Mouse (Mus musculus): ENCODE data around the gene Setmar. TPM values are rescaled to one million over a fixed set of nuclear protein-coding genes. Genes with fewer than 3 reads are reported as not detected.
"Not testable (repeated sequence)": the region's sequence is repeated elsewhere in the genome, so short reads cannot be mapped to it uniquely, and the experiment has no call there.

Setmar gene
- polyA plus RNA-seq (2014; fragmentation: Nextera tagmentation; extraction: Ambion mirVana), result 8.3 and 8.5 TPM in 2 replicates

- Histone ChIP-seq H3K27ac (ENCODE audit: low read length) (peak within 1 kb of the TSS; percentile 91), H3K9ac (replicated peaks; ENCODE audit: low read depth, low read length) (peak within 1 kb of the TSS; percentile 45), H3K4me3 (ENCODE audit: low read depth, low read length) (peak within 1 kb of the TSS; percentile 54), H3K4me1 (ENCODE audit: control insufficient read depth, insufficient read depth, low read length) (no peaks in the 10 kb centered on the region), H3K4me2 (replicated peaks; ENCODE audit: low read depth, low read length) (peak within 1 kb of the TSS; percentile 45), H3K27me3 (ENCODE audit: control insufficient read depth, insufficient read depth, low read length) (no peaks in the 10 kb centered on the region), H3K9me3 (ENCODE audit: control insufficient read depth, low read depth, low read length) (no peaks in the 10 kb centered on the region), H3K36me3 (ENCODE audit: control insufficient read depth, insufficient read depth, low read length) (no peaks in the 10 kb centered on the region)
- under 1% methylated on average over 23 of the region's 24 CpGs for WGBS
- ATAC-seq (ENCODE audit: insufficient number of reproducible peaks, insufficient read depth, low FRiP score, low read depth), result peak; percentile 96
Measured at GRCm38 (mm10) chr6:108064918-108065526, at the start of gene Setmar. Setmar (plus strand) TSS chr6:108065045.

GRCm38 (mm10) chr6:108021646-108022045, 43.2 kb upstream of the Setmar start:
- no peak overlapping the region for H3K27ac ChIP-seq (ENCODE audit: low read length)
- 82% methylated on average over 5 of the region's 5 CpGs for WGBS
- ATAC-seq (ENCODE audit: insufficient number of reproducible peaks, insufficient read depth, low FRiP score, low read depth), result no peak

GRCm38 (mm10) chr6:108055041-108055440, 9.8 kb upstream of the Setmar start:
- H3K4me2 ChIP-seq (replicated peaks; ENCODE audit: low read depth, low read length); H3K36me3 ChIP-seq (ENCODE audit: control insufficient read depth, insufficient read depth, low read length); H3K9ac ChIP-seq (replicated peaks; ENCODE audit: low read depth, low read length); H3K27me3 ChIP-seq (ENCODE audit: control insufficient read depth, insufficient read depth, low read length); H3K27ac ChIP-seq (ENCODE audit: low read length); H3K4me3 ChIP-seq (ENCODE audit: low read depth, low read length); H3K4me1 ChIP-seq (ENCODE audit: control insufficient read depth, insufficient read depth, low read length); ATAC-seq (ENCODE audit: insufficient number of reproducible peaks, insufficient read depth, low FRiP score, low read depth); H3K9me3 ChIP-seq (ENCODE audit: control insufficient read depth, low read depth, low read length): not testable (repeated sequence)
- 0% methylated on average over 2 of the region's 2 CpGs for WGBS

More at GRCm38 (mm10) chr6:108021646-108022045, 43.2 kb upstream of the Setmar start:
- Histone ChIP-seq H3K4me3 (ENCODE audit: low read depth, low read length) (no peak overlapping the region), H3K36me3 (ENCODE audit: control insufficient read depth, insufficient read depth, low read length) (no peaks in the 10 kb centered on the region), H3K4me1 (ENCODE audit: control insufficient read depth, insufficient read depth, low read length) (no peaks in the 10 kb centered on the region), H3K27me3 (ENCODE audit: control insufficient read depth, insufficient read depth, low read length) (no peaks in the 10 kb centered on the region), H3K9ac (replicated peaks; ENCODE audit: low read depth, low read length) (no peak overlapping the region), H3K9me3 (ENCODE audit: control insufficient read depth, low read depth, low read length) (no peaks in the 10 kb centered on the region), H3K4me2 (replicated peaks; ENCODE audit: low read depth, low read length) (no peak overlapping the region)

DNA sequence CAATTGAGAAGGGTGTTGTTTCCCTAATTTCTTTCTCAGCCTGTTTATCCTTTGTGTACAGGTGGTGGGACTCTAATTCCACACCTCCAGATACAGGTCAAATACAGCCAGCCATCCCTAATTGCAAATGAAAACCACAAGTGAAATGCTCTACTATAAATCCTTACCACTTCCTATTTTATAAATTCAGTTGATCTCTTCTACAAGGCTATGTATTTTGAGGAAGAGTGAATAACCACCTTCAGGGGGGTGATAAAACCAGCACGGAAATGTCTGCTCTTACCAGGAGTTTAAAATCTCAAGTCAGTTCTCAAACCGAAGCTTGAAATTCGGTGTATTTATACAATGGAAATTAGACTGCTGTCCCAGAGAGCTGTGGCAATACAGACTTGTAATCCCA, 8.9 kb upstream of the Setmar start:
- 77% methylated on average over 3 of the region's 3 CpGs for WGBS
- no peaks in the 10 kb centered on the region for H3K9me3 ChIP-seq (ENCODE audit: control insufficient read depth, low read depth, low read length)
- H3K9ac ChIP-seq (replicated peaks; ENCODE audit: low read depth, low read length), result no peak overlapping the region
- no peak overlapping the region for H3K4me3 ChIP-seq (ENCODE audit: low read depth, low read length)
- H3K27me3 ChIP-seq (ENCODE audit: control insufficient read depth, insufficient read depth, low read length), result no peaks in the 10 kb centered on the region
- no peak overlapping the region for H3K27ac ChIP-seq (ENCODE audit: low read length)
- no peak overlapping the region for H3K4me2 ChIP-seq (replicated peaks; ENCODE audit: low read depth, low read length)
- H3K36me3 ChIP-seq (ENCODE audit: control insufficient read depth, insufficient read depth, low read length), result no peaks in the 10 kb centered on the region
- no peak for ATAC-seq (ENCODE audit: insufficient number of reproducible peaks, insufficient read depth, low FRiP score, low read depth)
- no peaks in the 10 kb centered on the region for H3K4me1 ChIP-seq (ENCODE audit: control insufficient read depth, insufficient read depth, low read length)

DNA sequence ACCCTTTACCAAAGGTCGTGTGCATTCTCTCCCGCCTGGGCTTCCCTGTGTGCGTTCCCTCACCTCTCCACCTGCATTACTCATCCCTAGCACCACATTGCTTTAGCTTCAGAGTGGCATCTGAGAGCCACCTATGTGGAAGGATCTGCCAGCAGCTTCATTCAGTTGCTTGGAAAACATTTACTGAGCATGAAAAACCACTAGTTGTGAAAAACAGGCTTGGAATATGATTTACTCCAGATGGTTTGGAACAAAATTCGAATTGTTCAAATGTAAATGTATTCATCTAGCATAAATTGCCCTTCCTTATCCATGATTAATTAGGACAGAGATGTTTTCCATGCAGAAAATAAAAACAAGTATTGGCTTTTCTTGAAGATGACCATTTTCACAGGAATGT, 7.5 kb upstream of the Setmar start:
- WGBS, result 52% methylated on average over 4 of the region's 4 CpGs
- Histone ChIP-seq H3K4me1 (ENCODE audit: control insufficient read depth, insufficient read depth, low read length) (no peaks in the 10 kb centered on the region), H3K9me3 (ENCODE audit: control insufficient read depth, low read depth, low read length) (no peaks in the 10 kb centered on the region), H3K27me3 (ENCODE audit: control insufficient read depth, insufficient read depth, low read length) (no peaks in the 10 kb centered on the region), H3K4me2 (replicated peaks; ENCODE audit: low read depth, low read length) (no peak overlapping the region), H3K27ac (ENCODE audit: low read length) (no peak overlapping the region), H3K4me3 (ENCODE audit: low read depth, low read length) (no peak overlapping the region), H3K36me3 (ENCODE audit: control insufficient read depth, insufficient read depth, low read length) (no peaks in the 10 kb centered on the region), H3K9ac (replicated peaks; ENCODE audit: low read depth, low read length) (no peak overlapping the region)
- ATAC-seq (ENCODE audit: insufficient number of reproducible peaks, insufficient read depth, low FRiP score, low read depth), result no peak

DNA sequence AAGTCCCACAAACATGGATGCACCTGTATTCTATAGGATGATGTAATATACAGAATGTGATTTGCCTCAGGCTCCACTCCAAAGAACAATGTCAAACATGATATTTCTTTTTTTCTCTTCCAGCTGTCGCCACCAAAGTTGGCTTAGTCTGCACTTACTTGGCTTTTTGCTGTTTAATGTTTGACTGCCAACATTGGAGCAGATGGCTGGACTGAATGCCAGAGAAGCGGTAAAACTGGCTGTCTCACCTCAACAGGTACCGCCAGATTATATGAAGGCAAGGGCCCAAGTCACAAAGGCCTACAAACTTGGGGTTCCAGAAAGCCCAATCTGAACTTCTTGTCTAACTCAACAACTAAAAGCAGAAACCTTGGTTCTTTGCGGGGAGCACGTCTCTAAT, 6.8 kb upstream of the Setmar start:
- Histone ChIP-seq H3K4me3 (ENCODE audit: low read depth, low read length) (no peak overlapping the region), H3K27me3 (ENCODE audit: control insufficient read depth, insufficient read depth, low read length) (no peaks in the 10 kb centered on the region), H3K4me1 (ENCODE audit: control insufficient read depth, insufficient read depth, low read length) (no peaks in the 10 kb centered on the region), H3K36me3 (ENCODE audit: control insufficient read depth, insufficient read depth, low read length) (no peaks in the 10 kb centered on the region), H3K9me3 (ENCODE audit: control insufficient read depth, low read depth, low read length) (no peaks in the 10 kb centered on the region), H3K4me2 (replicated peaks; ENCODE audit: low read depth, low read length) (no peak overlapping the region), H3K9ac (replicated peaks; ENCODE audit: low read depth, low read length) (no peak overlapping the region), H3K27ac (ENCODE audit: low read length) (no peak overlapping the region)
- 84% methylated on average over 5 of the region's 5 CpGs for WGBS
- ATAC-seq (ENCODE audit: insufficient number of reproducible peaks, insufficient read depth, low FRiP score, low read depth), result no peak

- no peak overlapping the region for H3K4me2 ChIP-seq (replicated peaks; ENCODE audit: low read depth, low read length)
- H3K27ac ChIP-seq (ENCODE audit: low read length), result no peak overlapping the region
- no peak overlapping the region for H3K4me3 ChIP-seq (ENCODE audit: low read depth, low read length)
- no peaks in the 10 kb centered on the region for H3K27me3 ChIP-seq (ENCODE audit: control insufficient read depth, insufficient read depth, low read length)
- WGBS, result 72% methylated on average over 3 of the region's 3 CpGs
- H3K9ac ChIP-seq (replicated peaks; ENCODE audit: low read depth, low read length), result no peak overlapping the region
- no peaks in the 10 kb centered on the region for H3K9me3 ChIP-seq (ENCODE audit: control insufficient read depth, low read depth, low read length)
- no peak for ATAC-seq (ENCODE audit: insufficient number of reproducible peaks, insufficient read depth, low FRiP score, low read depth)
- no peaks in the 10 kb centered on the region for H3K36me3 ChIP-seq (ENCODE audit: control insufficient read depth, insufficient read depth, low read length)
- no peaks in the 10 kb centered on the region for H3K4me1 ChIP-seq (ENCODE audit: control insufficient read depth, insufficient read depth, low read length)
Measured at GRCm38 (mm10) chr6:108061121-108061520, 3.7 kb upstream of the Setmar start.

DNA sequence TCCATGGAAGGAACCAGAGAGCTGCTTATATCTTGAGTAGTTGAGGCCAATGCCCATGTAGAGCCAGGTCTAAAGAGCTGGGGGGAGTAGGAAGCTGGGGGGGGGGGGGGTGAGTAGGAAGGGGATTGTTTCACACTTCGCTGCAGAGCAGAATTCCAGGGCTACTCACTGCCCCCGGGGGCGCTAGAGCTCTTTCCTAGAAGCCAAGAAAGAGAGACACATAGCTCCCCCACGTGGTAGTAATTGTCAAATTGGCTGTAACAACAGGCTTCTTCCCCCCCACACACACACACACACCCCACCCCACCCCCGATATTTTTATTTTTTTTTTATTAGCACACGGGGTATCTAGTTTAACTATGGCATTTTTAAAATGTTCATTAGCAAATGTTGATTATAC, 738 bp downstream of the Setmar start:
- H3K27ac ChIP-seq (ENCODE audit: low read length), result peak overlapping the region; percentile 91
- H3K4me1 ChIP-seq (ENCODE audit: control insufficient read depth, insufficient read depth, low read length), result no peaks in the 10 kb centered on the region
- H3K9me3 ChIP-seq (ENCODE audit: control insufficient read depth, low read depth, low read length), result no peaks in the 10 kb centered on the region
- WGBS, result 11% methylated on average over 6 of the region's 6 CpGs
- ATAC-seq (ENCODE audit: insufficient number of reproducible peaks, insufficient read depth, low FRiP score, low read depth), result no peak
- H3K4me3 ChIP-seq (ENCODE audit: low read depth, low read length), result peak overlapping the region; percentile 54
- H3K4me2 ChIP-seq (replicated peaks; ENCODE audit: low read depth, low read length), result peak overlapping the region; percentile 45
- H3K27me3 ChIP-seq (ENCODE audit: control insufficient read depth, insufficient read depth, low read length), result no peaks in the 10 kb centered on the region
- H3K36me3 ChIP-seq (ENCODE audit: control insufficient read depth, insufficient read depth, low read length), result no peaks in the 10 kb centered on the region
- no peak overlapping the region for H3K9ac ChIP-seq (replicated peaks; ENCODE audit: low read depth, low read length)

DNA sequence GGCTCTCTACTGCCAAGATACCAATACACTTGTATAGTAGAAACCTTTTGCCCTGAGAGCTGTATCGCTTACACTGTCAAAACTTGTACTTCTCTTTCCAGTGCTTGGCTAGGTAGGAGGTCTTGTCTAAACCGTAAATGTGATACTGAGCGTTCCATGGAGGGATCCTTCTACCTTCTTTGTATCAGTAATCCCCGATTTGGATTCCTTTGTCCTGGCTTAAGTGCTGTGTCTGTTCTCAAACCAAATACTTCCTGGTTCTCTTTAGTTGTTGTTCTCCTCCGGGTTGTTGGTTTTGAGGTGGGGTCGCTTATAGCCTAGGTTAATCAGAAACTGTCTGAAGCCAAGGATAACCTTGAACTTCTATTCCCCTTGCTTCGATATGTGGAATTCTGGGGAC, 6.1 kb downstream of the Setmar start:
- H3K4me1 ChIP-seq (ENCODE audit: control insufficient read depth, insufficient read depth, low read length), result no peaks in the 10 kb centered on the region
- no peak overlapping the region for H3K9ac ChIP-seq (replicated peaks; ENCODE audit: low read depth, low read length)
- no peaks in the 10 kb centered on the region for H3K27me3 ChIP-seq (ENCODE audit: control insufficient read depth, insufficient read depth, low read length)
- H3K4me2 ChIP-seq (replicated peaks; ENCODE audit: low read depth, low read length), result no peak overlapping the region
- H3K27ac ChIP-seq (ENCODE audit: low read length), result no peak overlapping the region
- H3K36me3 ChIP-seq (ENCODE audit: control insufficient read depth, insufficient read depth, low read length), result no peaks in the 10 kb centered on the region
- 0 out of 2 replicates have a peak, but pooled peaks cover 4% of the 10 kb centered on the region for H3K9me3 ChIP-seq (ENCODE audit: control insufficient read depth, low read depth, low read length)
- 92% methylated on average over 7 of the region's 7 CpGs for WGBS
- no peak overlapping the region for H3K4me3 ChIP-seq (ENCODE audit: low read depth, low read length)
- no peak for ATAC-seq (ENCODE audit: insufficient number of reproducible peaks, insufficient read depth, low FRiP score, low read depth)
